Mouse (Mus musculus): ENCODE data around the gene Hrh1. TPM values are rescaled to one million over a fixed set of nuclear protein-coding genes. Genes with fewer than 3 reads are reported as not detected.
"Not testable (repeated sequence)": the region's sequence is repeated elsewhere in the genome, so short reads cannot be mapped to it uniquely, and the experiment has no call there.

Gene Hrh1
- total RNA-seq, 4 experiments from 2014 or later, result 15.8 to 19.6 (median 17.2) TPM

- no peak for DNase-seq (ENCODE audit: low spot score in 2 of 2)
Measured at GRCm38 (mm10) chr6:114459969-114460368, 62.2 kb downstream of the Hrh1 start.

DNA sequence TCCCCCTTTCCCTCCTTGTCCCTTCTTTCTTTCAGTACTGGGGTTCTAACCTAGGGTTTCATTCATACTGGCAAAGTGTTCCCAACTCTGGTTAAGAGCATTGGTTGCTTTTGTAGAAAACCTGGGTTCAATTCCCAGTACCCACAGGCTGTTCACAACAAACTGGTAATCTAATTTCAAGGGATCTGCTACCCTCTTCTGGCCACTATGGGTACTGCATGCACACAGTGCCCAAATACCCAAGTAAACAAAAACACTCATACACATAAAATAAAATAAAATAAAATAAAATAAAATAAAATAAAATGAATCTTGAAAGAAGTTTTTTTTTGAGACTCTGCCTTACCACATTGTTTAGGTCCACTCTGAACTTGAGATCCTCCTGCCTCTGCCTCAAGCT is 63.8 kb downstream of the Hrh1 start:
- no peak for DNase-seq (ENCODE audit: low spot score in 2 of 2)

GRCm38 (mm10) chr6:114462747-114463146 is 65.0 kb downstream of the Hrh1 start:
- no peak for DNase-seq (ENCODE audit: low spot score in 2 of 2)

DNA sequence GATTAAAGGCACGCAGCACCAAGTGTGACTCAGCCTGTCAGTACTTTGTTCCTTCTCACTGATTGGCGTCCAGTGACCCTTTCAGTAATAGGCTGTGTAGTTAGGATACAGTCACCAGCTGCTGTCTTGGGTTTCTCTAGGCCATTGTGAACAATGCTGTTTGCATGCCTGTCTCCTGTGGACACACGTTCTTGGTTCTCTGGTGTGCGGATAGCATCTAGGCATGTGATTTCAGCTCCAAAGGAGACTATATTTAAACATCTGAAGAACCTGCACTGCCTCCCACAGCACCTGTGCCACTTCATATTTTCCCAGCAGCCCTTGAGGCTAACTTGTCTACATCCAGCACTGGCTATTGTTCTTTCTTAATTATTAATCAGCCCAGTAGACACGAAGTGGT is 75.8 kb downstream of the Hrh1 start:
- DNase-seq (ENCODE audit: low spot score in 2 of 2), result no peak

- DNase-seq (ENCODE audit: low spot score in 2 of 2), result no peak
Measured at GRCm38 (mm10) chr6:114474059-114474458, 76.3 kb downstream of the Hrh1 start.

DNA sequence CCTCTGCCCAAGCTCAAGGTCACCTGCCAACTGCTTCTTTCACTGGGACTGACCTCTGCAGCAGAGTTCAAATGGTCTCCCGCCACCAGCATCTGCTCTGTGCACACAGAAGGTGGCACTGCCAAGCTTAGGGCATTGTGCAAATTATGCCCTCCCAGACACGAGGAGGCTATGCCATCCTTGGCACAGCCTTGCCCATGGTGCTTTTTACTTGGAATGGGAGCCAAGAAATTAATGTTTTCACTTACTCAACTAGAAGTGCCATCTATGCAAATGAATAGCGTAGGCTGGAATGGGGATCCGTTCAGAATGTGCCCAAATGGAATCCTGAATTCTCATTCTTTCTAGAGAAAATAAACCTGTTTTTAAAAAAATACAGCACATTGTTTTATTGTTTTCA is 77.2 kb downstream of the Hrh1 start:
- no peak for DNase-seq (ENCODE audit: low spot score in 2 of 2)

GRCm38 (mm10) chr6:114478771-114479170 is 81.0 kb downstream of the Hrh1 start:
- no peak for DNase-seq (ENCODE audit: low spot score in 2 of 2)

GRCm38 (mm10) chr6:114479644-114480410 is 82.1 kb downstream of the Hrh1 start:
- DNase-seq (ENCODE audit: low spot score in 2 of 2), result no peak

- peak in 1 of 2 experiments; percentile 3 for DNase-seq (ENCODE audit: low spot score in 2 of 2)
Measured at GRCm38 (mm10) chr6:114489371-114489770, 91.6 kb downstream of the Hrh1 start.

GRCm38 (mm10) chr6:114492588-114492987 is 94.9 kb downstream of the Hrh1 start:
- DNase-seq (ENCODE audit: low spot score in 2 of 2), result not testable (repeated sequence)

GRCm38 (mm10) chr6:114494987-114495386 is 97.3 kb downstream of the Hrh1 start:
- DNase-seq (ENCODE audit: low spot score in 2 of 2), result not testable (repeated sequence)

- not testable (repeated sequence) for DNase-seq (ENCODE audit: low spot score in 2 of 2)
Measured at GRCm38 (mm10) chr6:114514038-114514437, 116.3 kb downstream of the Hrh1 start.

GRCm38 (mm10) chr6:114528709-114529108 is 131.0 kb downstream of the Hrh1 start:
- peak in 1 of 2 experiments; percentile 53 for DNase-seq (ENCODE audit: low spot score in 2 of 2)

Other genes starting within 250 kb of the Hrh1 start
- gene Slc6a1, start 115.3 kb upstream of the Hrh1 start, total RNA-seq (2022), result 100 to 1,000 TPM; 289 to 321 (median 300) TPM
- 10 to 100 TPM; 27.3 to 35.2 (median 27.5) TPM for gene Atg7, start 245.2 kb downstream of the Hrh1 start, total RNA-seq (2022)